Mouse (Mus musculus): ENCODE data around the gene Usp50. TPM values are rescaled to one million over a fixed set of nuclear protein-coding genes. Genes with fewer than 3 reads are reported as not detected.

Usp50 gene
- not detected for total RNA-seq (2021)
- long read RNA-seq, experiment 1, partial matches to known transcripts = 0 of 408 reads
- long read RNA-seq, experiment 1, other reads (novel, unspliced or antisense) = 408 of 408 reads
- long read RNA-seq, experiment 2, partial matches to known transcripts = 0 of 342 reads
- long read RNA-seq, experiment 2, other reads (novel, unspliced or antisense) = 342 of 342 reads

GRCm38 (mm10) chr2:126783370-126783769 is at the start of gene Usp50:
TSS of gene Usp50 (minus strand) at chr2:126783470.
- DNase-seq = no peak

- no peak for DNase-seq
Observed at GRCm38 (mm10) chr2:126817414-126817813, 34.1 kb upstream of the Usp50 start.

GRCm38 (mm10) chr2:126816644-126817347 is 33.5 kb upstream of the Usp50 start:
- no peak for DNase-seq

- DNase-seq = peak; percentile 21 to 27
Observed at GRCm38 (mm10) chr2:126815822-126816221, 32.6 kb upstream of the Usp50 start.

GRCm38 (mm10) chr2:126801980-126802379 is 18.7 kb upstream of the Usp50 start:
- DNase-seq = no peak

- DNase-seq = no peak
Observed at GRCm38 (mm10) chr2:126798455-126798854, 15.2 kb upstream of the Usp50 start.

- no peak for DNase-seq
Observed at GRCm38 (mm10) chr2:126795708-126796107, 12.4 kb upstream of the Usp50 start.

- no peak for DNase-seq
Observed at GRCm38 (mm10) chr2:126792611-126793010, 9.3 kb upstream of the Usp50 start.

GRCm38 (mm10) chr2:126787721-126788342 is 4.6 kb upstream of the Usp50 start:
- no peak for DNase-seq

GRCm38 (mm10) chr2:126782433-126782832 is 837 bp downstream of the Usp50 start:
- peak; percentile 63 to 77 for DNase-seq

- no peak for DNase-seq
Observed at GRCm38 (mm10) chr2:126781478-126781877, 1.8 kb downstream of the Usp50 start.

- no peak for DNase-seq
Observed at GRCm38 (mm10) chr2:126780286-126780685, 3.0 kb downstream of the Usp50 start.

- no peak for DNase-seq
Observed at GRCm38 (mm10) chr2:126778806-126779205, 4.5 kb downstream of the Usp50 start.

GRCm38 (mm10) chr2:126776416-126776815 is 6.9 kb downstream of the Usp50 start:
- peak in 1 of 2 experiments; percentile 18 for DNase-seq

- no peak for DNase-seq
Observed at GRCm38 (mm10) chr2:126775951-126776350, 7.3 kb downstream of the Usp50 start.

- no peak for DNase-seq
Observed at GRCm38 (mm10) chr2:126772217-126772616, 11.1 kb downstream of the Usp50 start.

- DNase-seq = no peak
Observed at GRCm38 (mm10) chr2:126769431-126770181, 13.7 kb downstream of the Usp50 start.

GRCm38 (mm10) chr2:126768194-126768593 is 15.1 kb downstream of the Usp50 start:
- DNase-seq = no peak

- DNase-seq = no peak
Observed at GRCm38 (mm10) chr2:126767599-126767998, 15.7 kb downstream of the Usp50 start.

- no peak for DNase-seq
Observed at GRCm38 (mm10) chr2:126765867-126766582, 17.2 kb downstream of the Usp50 start.

- no peak for DNase-seq
Observed at GRCm38 (mm10) chr2:126759351-126759750, 23.9 kb downstream of the Usp50 start.

- DNase-seq = no peak
Observed at GRCm38 (mm10) chr2:126755664-126756063, 27.6 kb downstream of the Usp50 start.

Data from heart, adult 18-20 months (tissue).